Mouse (Mus musculus): ENCODE measurements around the gene Eps8.

Gene Eps8

GRCm38 (mm10) chr6:137613903-137614302 is 40.8 kb downstream of the Eps8 start:
- no peak for DNase-seq (ENCODE audit: extremely low spot score)

DNA sequence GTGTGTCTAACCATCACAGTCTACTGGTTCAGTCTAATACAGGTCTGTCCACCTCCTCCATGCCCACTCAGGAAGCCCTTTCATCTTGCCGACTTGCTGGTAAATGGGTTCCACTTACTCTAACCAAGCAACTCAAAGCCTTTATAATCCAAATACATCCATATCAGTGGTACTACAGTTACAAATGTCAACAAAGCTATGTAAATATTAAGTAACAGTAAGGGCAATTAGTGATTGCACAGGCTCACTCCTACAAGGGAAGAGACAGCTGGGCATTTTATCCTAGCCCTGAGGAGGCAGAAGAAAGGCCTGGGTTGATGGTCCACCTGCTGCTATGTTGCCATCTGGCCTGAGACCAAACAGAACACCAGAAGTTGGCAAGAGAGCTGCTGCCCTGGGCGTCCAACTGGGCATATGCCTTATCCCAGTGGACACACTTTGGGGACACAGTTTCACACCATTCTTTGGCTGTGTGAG is 42.6 kb downstream of the Eps8 start:
- no peak for DNase-seq (ENCODE audit: extremely low spot score)

DNA sequence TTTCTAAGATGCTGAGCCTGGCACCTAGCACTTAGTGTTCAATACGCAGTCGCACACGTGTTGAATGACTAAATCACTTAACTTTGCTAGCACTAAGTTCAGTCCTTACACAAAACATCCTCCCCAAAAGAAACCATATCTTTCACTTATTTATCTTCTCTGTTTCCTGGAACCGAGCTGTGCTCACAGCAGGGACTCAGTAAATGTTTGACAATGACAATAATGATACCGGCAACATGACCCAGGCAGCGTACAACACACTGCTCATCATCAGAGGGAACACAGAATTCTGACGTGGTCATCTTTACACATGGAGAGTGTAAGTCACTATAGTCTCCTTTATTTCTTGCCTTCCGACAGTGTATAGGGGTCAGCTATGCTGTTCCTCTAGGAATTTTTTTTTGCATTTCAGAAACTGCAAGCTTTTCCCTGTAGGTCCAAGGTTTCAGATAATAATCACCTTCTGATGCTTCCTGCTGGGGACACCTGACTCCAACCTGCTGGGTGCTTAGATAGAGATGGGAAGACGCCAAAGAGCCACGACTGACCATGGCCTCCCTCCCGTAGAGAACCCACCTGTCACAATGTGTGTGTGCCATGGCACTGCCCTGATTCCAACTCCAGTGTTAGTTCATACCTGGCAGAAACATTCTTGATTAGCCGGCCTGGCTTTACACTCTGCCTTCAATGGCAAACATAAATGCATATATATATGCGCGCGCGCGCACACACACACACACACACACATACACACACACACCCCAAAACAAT is 46.3 kb downstream of the Eps8 start:
- DNase-seq (ENCODE audit: extremely low spot score) = no peak

DNA sequence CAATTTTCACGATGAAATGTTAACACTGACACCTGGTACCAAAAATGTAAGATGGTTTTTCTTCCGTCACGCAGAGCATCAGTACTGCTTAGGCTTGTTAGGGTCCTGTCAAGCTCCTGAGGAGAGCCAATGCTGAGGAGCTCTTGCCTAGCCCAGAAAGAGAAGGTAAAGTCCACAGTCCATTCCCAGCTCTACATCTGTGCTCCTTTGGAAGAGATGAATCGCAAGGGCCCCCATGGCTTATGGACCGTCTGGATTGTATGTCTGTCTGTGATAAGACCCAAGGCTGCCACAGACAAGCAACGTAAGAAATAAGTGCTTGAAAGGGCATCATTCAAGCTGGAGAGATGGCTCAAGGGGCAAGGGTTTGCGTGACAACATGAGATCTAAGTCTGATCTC is 48.1 kb downstream of the Eps8 start:
- no peak for DNase-seq (ENCODE audit: extremely low spot score)

DNA sequence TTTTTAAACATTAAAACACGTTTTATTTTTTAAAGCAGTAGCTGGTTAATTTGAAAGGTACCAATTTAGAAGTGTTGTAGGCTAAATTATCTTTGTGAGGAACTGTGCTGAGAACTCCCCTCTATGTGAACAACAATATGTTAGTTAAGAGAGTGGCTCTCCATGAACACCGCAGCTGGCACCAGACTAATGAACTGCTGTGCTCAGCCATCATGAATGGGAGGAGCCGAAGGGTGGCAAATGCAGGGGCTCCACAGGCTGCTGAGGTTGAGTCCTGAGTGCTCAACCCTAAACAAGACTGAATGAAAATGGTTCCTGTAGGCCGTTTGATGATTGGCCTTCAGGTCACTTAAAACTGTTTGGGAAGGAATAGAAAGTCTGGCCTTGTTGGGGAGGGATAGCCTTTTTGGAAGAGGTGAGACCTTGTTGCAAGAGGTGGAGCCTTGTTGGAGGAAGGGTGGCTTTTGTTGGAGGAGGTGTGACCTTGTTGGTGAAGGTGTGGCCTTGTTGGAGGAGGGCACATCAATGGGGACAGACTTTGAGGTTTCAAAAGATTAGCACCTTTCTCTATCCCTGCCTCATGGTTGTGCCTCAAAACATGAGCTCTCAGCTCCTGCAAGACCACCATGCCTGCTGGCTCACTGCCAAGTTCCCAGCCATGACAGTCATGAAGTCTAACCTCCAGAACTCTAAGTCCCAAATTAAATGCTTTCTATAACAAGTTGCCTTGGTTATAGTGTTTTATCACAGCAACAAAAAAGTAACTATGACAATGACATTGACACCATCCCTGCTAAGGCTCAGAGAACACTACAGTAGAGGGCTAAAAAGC is 50.0 kb downstream of the Eps8 start:
- no peak for DNase-seq (ENCODE audit: extremely low spot score)

- peak; percentile 5 for DNase-seq (ENCODE audit: extremely low spot score)
These were observed 56.4 kb downstream of the Eps8 start for GRCm38 (mm10) chr6:137598306-137598705.

DNA sequence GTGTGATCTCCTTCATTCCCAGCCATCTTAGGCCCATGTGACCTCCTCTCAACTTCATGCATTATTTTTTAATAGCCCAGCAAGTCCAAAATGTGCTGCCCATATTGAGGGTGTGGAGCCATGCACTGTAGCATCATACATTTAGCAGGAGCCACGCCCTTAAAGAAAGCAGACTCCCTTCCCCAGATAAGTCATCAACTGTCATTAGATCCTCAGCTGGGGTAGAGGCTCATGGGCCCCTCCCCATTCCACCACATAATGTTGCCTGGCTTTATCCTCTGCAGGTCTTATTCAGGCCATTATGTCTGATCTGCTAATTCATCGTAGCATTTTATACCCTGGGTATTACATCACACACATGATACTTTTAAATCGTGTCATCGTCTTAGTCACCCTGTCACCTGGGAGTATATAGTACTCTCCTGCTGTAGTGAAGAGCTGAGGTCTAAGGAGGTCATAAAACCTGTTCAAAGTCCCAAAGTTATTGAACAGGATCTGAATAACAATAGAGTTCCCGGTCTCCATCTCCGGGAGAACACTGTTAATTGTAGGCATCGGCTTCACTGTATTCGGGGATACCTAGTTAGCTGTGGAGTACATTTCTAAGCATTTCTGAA is 57.1 kb downstream of the Eps8 start:
- DNase-seq (ENCODE audit: extremely low spot score) = no peak

DNA sequence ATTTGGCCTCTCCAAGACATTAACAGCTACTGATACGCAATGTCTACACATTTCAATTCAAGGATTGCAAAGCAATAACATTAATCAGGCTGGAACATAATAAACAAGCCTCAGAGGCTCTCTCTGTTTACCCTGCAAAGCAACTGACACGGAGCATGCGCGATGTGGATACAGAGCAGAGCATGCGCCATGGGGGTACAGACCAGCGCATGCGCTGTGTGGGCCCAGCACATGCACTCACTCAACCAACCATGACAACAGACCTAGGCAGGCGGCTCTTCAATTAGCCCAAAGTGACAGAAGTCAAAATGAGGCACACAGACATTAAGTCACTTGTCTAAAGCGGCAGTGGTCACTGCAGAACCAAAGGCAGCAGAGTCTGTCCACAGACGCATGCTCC is 62.1 kb downstream of the Eps8 start:
- DNase-seq (ENCODE audit: extremely low spot score) = no peak

DNA sequence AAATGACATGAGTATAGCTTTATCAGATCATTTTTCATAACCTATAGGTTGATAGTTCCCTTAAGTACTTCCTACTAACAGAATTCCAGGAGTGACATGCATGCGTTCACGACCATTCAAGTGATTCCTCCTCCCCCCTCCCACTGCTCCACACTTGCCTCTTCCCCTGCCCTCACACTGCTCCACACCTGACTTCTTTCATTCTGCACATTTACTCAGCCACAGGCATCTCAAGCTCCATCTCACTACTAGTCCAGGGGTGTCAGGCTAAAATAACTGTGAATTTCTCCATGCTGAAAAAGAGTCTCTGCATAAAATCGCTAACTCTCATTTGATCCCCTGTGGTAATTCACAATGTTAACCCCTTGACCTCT is 65.4 kb downstream of the Eps8 start:
- DNase-seq (ENCODE audit: extremely low spot score) = no peak

DNA sequence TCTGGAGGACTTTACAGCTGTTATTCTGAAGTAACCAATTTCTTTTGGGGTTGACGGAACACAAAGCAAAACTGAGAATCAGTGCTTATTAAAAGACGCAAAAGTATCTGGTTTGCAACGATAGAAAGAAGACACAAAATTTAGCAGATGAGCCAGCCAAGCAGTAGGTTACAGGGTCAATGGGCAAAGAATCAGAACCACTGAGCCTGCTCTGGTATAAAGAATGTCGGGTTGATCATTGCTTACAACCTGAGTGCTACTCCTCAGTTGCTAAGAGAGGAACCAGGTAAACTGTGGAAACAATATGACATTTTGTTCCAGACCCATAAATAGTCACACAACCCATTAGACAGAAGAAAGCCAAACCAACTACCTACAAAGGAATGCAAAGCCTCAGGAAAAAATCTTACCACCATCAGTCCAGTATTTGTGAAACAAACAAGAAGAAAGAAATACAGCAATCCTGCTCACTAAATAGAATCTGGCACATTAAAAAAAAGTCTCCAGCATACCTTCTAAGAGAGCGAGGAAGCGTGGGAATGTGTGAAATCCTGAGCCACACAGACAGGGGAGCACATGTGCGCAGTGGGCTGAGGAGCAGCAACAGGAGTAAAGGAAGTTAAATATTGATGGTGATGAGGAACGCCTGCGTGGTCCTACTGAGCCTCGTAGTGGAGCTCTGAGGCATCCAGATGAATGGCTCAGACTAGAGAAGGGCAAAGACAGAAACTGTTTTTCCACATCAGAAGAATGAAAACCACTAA is 66.0 kb downstream of the Eps8 start:
- DNase-seq (ENCODE audit: extremely low spot score) = no peak

DNA sequence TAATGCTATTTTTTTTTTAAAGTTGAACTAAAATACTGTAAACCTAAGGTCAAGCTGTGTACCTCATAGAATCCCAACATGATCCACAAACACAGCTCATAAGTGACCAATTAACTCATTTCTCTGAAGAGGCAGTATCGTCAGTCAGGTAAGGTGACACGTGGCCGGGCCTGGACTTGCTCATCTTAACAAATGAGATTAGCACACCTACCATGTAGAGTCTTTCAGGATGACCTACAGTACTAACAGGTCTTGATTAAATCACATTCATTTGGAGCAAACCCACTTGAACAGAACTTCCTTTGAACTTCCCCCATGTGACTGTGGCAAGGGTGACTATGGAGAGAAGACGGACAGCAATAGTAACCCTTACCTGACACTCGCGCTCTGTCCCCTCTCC is 66.8 kb downstream of the Eps8 start:
- no peak for DNase-seq (ENCODE audit: extremely low spot score)

- DNase-seq (ENCODE audit: extremely low spot score) = no peak
These were observed 69.4 kb downstream of the Eps8 start for GRCm38 (mm10) chr6:137585229-137585628.

- no peak for DNase-seq (ENCODE audit: extremely low spot score)
These were observed 71.6 kb downstream of the Eps8 start for GRCm38 (mm10) chr6:137583056-137583455.

DNA sequence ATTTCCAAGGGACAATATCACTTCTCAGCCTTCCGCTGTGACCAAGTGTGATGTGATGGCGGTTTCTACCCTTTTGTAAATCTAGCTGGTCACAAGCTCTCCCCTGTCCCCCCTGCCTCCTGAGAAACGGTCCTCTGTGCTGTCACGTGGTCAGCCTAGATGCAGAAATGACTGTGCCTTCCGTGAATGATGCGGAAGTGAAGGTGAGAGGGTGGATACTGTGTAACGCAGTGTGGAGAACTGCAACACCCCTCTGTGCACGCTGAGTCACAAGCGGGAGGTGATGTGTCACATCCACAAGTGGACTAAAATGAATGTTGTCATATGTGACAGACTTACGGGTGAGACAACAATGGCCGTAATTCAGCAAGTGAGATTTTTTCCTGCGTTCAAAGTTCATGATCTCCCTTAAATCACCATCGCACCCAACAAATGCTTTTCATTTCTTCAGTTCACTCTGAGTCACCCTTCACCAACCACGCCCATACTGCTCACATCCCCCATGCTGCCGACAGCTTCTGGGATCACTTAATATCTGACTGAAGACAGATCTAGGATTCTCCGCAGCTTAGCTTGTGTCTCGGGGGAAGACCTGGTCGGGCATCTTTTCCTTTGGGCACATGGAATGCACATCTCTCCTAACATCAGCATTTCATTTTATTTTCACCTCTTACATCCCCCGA is 72.3 kb downstream of the Eps8 start:
- no peak for DNase-seq (ENCODE audit: extremely low spot score)

DNA sequence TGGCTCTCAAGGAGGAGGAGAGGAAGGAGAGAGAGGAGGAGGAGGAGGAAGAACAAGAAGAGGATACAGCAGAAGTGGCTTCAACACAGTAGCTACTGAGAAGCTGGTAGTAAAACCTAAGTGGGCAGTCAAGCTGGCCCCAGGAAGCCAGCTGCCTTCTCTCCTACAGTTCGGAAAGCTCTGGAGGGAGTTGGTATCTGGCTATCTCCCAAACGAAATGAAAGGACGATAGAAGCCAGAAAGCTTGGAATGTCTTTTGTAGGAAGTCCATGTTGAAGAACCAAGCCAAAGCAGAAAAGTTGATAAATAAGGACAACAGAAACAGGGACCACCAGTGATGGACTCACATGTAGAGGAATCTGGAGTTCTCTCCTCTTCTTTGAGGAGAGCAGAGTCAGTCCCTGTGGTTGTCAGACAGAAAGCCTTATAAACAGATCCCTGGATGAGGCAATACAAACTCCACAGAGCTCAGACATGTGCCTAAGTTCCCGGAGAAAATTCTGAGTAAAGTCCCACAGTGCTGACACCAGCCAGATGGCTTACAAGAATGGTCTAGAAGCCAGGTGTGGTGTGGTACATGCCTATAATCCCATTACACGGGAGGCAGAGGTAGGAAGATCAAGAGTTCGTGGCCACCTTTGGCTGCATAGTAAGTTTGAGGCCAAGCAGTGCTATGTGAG is 73.2 kb downstream of the Eps8 start:
- DNase-seq (ENCODE audit: extremely low spot score) = no peak

GRCm38 (mm10) chr6:137580503-137580902 is 74.2 kb downstream of the Eps8 start:
- no peak for DNase-seq (ENCODE audit: extremely low spot score)

- DNase-seq (ENCODE audit: extremely low spot score) = no peak
These were observed 77.9 kb downstream of the Eps8 start for GRCm38 (mm10) chr6:137576670-137577371.

DNA sequence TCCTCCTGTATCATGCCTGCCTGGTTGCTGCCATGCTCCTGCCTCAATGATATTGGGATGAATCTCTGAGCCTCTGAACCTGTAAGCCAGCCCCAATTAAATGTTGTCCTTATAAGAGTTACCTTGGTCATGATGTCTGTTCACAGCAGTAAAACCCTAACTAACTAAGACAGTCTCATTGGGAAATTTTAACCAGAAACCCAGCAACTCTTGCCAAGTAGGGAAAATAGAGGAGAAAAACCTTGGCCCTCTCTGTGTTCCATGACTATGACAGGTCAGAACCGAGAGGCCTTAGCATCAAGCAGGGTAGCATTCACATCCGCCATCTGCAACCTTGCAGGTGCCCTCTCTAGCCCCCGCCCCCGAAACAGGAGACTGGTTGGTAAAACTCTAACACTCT is 78.6 kb downstream of the Eps8 start:
- no peak for DNase-seq (ENCODE audit: extremely low spot score)

DNA sequence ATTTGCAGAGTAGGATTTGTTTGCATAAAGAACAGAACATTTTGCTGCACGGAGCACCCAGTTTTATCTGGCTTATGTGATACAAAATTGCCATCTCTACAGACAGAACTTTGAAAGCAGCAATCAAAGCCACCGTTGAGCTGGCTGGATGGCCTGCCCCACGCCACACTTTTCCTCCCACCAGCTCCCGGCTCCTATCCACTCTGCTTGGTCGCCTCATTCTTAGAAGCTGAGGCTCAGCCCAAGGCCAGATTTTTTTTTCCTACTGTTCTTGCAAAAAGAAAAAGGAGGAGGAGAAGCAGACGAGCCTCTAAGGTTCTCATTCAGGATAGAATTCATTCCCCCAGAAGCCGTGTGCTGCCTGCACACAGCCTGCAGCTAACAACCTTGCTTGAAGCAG is 80.8 kb downstream of the Eps8 start:
- no peak for DNase-seq (ENCODE audit: extremely low spot score)

GRCm38 (mm10) chr6:137570718-137571131 is 84.0 kb downstream of the Eps8 start:
- no peak for DNase-seq (ENCODE audit: extremely low spot score)
